ENCODE assay signal across 8 mouse cellular contexts in the genomic region with DNA sequence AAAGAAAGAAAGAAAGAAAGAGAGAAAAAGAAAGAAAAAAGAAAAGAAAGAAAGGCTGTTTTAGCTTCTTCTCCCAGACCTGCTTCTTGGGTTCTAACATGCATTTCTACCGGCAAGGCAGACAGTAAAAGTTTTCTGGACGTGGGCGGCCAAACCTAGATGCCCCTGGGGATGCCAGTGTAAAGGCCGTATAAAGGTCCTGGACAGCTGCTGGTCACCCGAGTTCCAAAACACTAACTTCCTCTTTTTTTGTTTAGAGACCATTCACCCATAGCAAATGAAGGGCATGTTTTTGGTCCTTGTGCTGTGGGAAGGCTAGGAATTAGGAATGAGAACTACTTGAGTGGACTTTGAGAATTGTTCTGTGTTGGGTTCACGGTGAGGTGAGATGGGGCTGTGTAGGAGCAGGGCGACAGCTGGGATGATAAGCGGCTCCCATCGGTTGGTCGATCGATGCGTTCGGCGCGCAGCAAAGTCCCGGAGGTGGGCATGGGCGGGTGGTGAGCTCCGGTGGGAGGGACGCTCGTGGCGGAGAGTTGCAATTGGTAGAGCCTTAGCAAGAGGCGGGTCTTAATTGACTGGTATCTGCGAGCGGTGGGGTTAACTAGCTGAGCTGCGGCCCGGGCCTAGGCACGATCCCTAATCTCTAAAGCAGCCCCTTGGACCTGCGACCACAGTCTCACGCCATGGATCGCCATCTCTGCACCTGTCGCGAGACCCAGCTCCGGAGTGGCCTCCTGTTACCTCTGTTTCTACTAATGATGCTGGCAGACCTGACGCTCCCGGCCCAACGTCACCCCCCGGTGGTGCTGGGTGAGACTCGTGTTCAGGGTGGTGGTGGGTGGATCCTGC. TPM values are rescaled to one million over a fixed set of nuclear protein-coding genes. Genes with fewer than 3 reads are reported as not detected.
A peak's percentile ranks its signal among the peaks of the same experiment; 100 is the strongest.
DNase-seq lines count a peak whose midpoint lies in the region; ATAC-seq and TF ChIP-seq lines count a peak whose summit lies in the region.

TSS of gene Pla2g15 (plus strand) at position 599 of the 852 bp plus-strand sequence.

- H3K9ac ChIP-seq in embryonic facial prominence, embryonic 13.5 days = peak within 1 kb of the TSS; percentile 81
- peak within 1 kb of the TSS; percentile 70 for H3K9ac ChIP-seq in limb, embryonic 12.5 days (replicated peaks)
- H3K9ac ChIP-seq in midbrain, embryonic 14.5 days (replicated peaks; ENCODE audit: low read length) = peak within 1 kb of the TSS; percentile 84

- H3K4me1 ChIP-seq in embryonic facial prominence, embryonic 13.5 days = peaks cover 16% of the 10 kb centered on the region
- H3K4me1 ChIP-seq in kidney, adult 2 months (ENCODE audit: control insufficient read depth, insufficient read depth, low read length) = peaks cover 3% of the 10 kb centered on the region; the same call in 1 of the 2 replicates
- peaks cover 8% of the 10 kb centered on the region; the same call in 1 of the 2 replicates for H3K4me1 ChIP-seq in limb, embryonic 12.5 days (replicated peaks)
- peaks cover 7% of the 10 kb centered on the region for H3K4me1 ChIP-seq in midbrain, embryonic 14.5 days (ENCODE audit: control insufficient read depth, insufficient read depth, low read length)

- peak within 1 kb of the TSS; percentile 48; the same call in 1 of the 2 replicates for H3K27ac ChIP-seq in embryonic facial prominence, embryonic 13.5 days
- peak within 1 kb of the TSS; percentile 40 for H3K27ac ChIP-seq in kidney, adult 2 months (ENCODE audit: insufficient read depth, low read depth, low read length)
- 0 out of 2 replicates have a peak within 1 kb of the TSS, but pooled peaks have one; percentile 13 for H3K27ac ChIP-seq in limb, embryonic 12.5 days
- H3K27ac ChIP-seq in midbrain, embryonic 14.5 days (replicated peaks; ENCODE audit: low read depth, low read length) = peak within 1 kb of the TSS; percentile 70; the same call in 1 of the 2 replicates

- 2% methylated on average over 38 of the region's 38 CpGs for WGBS in embryonic facial prominence, embryonic 13.5 days
- WGBS in kidney, adult 2 months = under 1% methylated on average over 38 of the region's 38 CpGs
- WGBS in limb, embryonic 12.5 days = 3% methylated on average over 38 of the region's 38 CpGs
- WGBS in midbrain, embryonic 14.5 days = 2% methylated on average over 38 of the region's 38 CpGs

- H3K9me3 ChIP-seq in embryonic facial prominence, embryonic 13.5 days = no peaks in the 10 kb centered on the region
- H3K9me3 ChIP-seq in limb, embryonic 12.5 days = no peaks in the 10 kb centered on the region
- H3K9me3 ChIP-seq in midbrain, embryonic 14.5 days (ENCODE audit: control insufficient read depth, low read length) = no peaks in the 10 kb centered on the region

- peak; percentile 42 for TF ChIP-seq POLR2A in kidney, adult 2 months (IDR thresholded peaks at IDR 0.05; ENCODE audit: low read depth, low read length)

- peak; percentile 97 for DNase-seq in 416B (ENCODE audit: low read depth)
- peak; percentile 69 to 89 for DNase-seq in adrenal gland, postnatal 4 days (ENCODE audit: low spot score in 2 of 2)
- peak; percentile 94 to 95 for DNase-seq in heart, adult 18-20 months
- peak; percentile 96 for DNase-seq in kidney, adult 2 months
- peak; percentile 95 for DNase-seq in midbrain, embryonic 14.5 days
- peak; percentile 84 for DNase-seq in spleen, adult 12 weeks (ENCODE audit: low spot score)

- no peaks in the 10 kb centered on the region for H3K27me3 ChIP-seq in embryonic facial prominence, embryonic 13.5 days
- H3K27me3 ChIP-seq in kidney, adult 2 months (replicated peaks; ENCODE audit: control insufficient read depth, insufficient read depth, low read length) = no peaks in the 10 kb centered on the region
- H3K27me3 ChIP-seq in limb, embryonic 12.5 days = no peaks in the 10 kb centered on the region
- no peaks in the 10 kb centered on the region for H3K27me3 ChIP-seq in midbrain, embryonic 14.5 days (ENCODE audit: control insufficient read depth, insufficient read depth, low read length)

- H3K36me3 ChIP-seq in embryonic facial prominence, embryonic 13.5 days = peaks cover 10% of the 10 kb centered on the region
- no peaks in the 10 kb centered on the region for H3K36me3 ChIP-seq in kidney, adult 2 months (ENCODE audit: control insufficient read depth, insufficient read depth, low read length)
- H3K36me3 ChIP-seq in limb, embryonic 12.5 days = peaks cover 8% of the 10 kb centered on the region
- H3K36me3 ChIP-seq in midbrain, embryonic 14.5 days (ENCODE audit: control insufficient read depth, insufficient read depth, low read length) = 0 out of 2 replicates have a peak, but pooled peaks cover 10% of the 10 kb centered on the region

- no peak for TF ChIP-seq CTCF in kidney, adult 2 months (conservative IDR thresholded peaks at IDR 0.05; ENCODE audit: insufficient read depth, insufficient read length, low read depth, low read length)

- peak; percentile 92 for ATAC-seq in embryonic facial prominence, embryonic 13.5 days (ENCODE audit: insufficient number of reproducible peaks, insufficient read depth, low FRiP score, low TSS enrichment, low read depth)
- ATAC-seq in limb, embryonic 12.5 days (ENCODE audit: insufficient number of reproducible peaks, insufficient read depth, low FRiP score, low TSS enrichment, low read depth) = peak; percentile 95
- ATAC-seq in midbrain, embryonic 14.5 days (ENCODE audit: low FRiP score, low TSS enrichment) = peak; percentile 96

- H3K4me2 ChIP-seq in embryonic facial prominence, embryonic 13.5 days = peak within 1 kb of the TSS; percentile 77
- H3K4me2 ChIP-seq in limb, embryonic 12.5 days = peak within 1 kb of the TSS; percentile 71
- H3K4me2 ChIP-seq in midbrain, embryonic 14.5 days (ENCODE audit: low read length) = peak within 1 kb of the TSS; percentile 74

- H3K4me3 ChIP-seq in embryonic facial prominence, embryonic 13.5 days = peak within 1 kb of the TSS; percentile 79
- H3K4me3 ChIP-seq in kidney, adult 2 months (ENCODE audit: insufficient read depth, low read depth, low read length) = peak within 1 kb of the TSS; percentile 78
- peak within 1 kb of the TSS; percentile 75 for H3K4me3 ChIP-seq in limb, embryonic 12.5 days (replicated peaks)
- H3K4me3 ChIP-seq in midbrain, embryonic 14.5 days (replicated peaks; ENCODE audit: low read depth, low read length) = peak within 1 kb of the TSS; percentile 87

RNA-seq across cellular contexts. Expression of gene Pla2g15, which starts in this region (rescaled TPM):
- total RNA-seq in adrenal gland, postnatal 4 days (2021) = 10 to 100 TPM; 17.3 to 17.6 TPM
- 18.1 and 18.7 TPM in 2 replicates for polyA plus RNA-seq in embryonic facial prominence, embryonic 13.5 days (2015; fragmentation: Nextera tagmentation; extraction: Ambion mirVana)
- 1 to 10 TPM; 6.7 to 7.9 TPM for total RNA-seq in heart, adult 18-20 months (2021)
- 9.4 and 10.2 TPM in 2 replicates for polyA plus RNA-seq in kidney, adult 2 months (2012; rRNA removed)
- 16.7 and 16.8 TPM in 2 replicates for polyA plus RNA-seq in limb, embryonic 12.5 days (2016; fragmentation: Nextera tagmentation; extraction: Ambion mirVana)
- 6.5 and 16.0 TPM in 2 replicates for polyA plus RNA-seq in midbrain, embryonic 14.5 days (2014; fragmentation: Nextera tagmentation; extraction: Ambion mirVana)

Comparison
In these comparisons a context has a peak if more than half of its experiments do, and no peak if none do; other contexts are left out.
1. Peak in every context shown above with its lines: DNase-seq, ATAC-seq, H3K4me3 ChIP-seq and H3K27ac ChIP-seq.
2. H3K27ac ChIP-seq: peak in every context shown above with its lines; median percentile 70 in midbrain, embryonic 14.5 days; 48 in embryonic facial prominence, embryonic 13.5 days; 40 in kidney, adult 2 months; 13 in limb, embryonic 12.5 days.